Mouse (Mus musculus): Measurements from ENCODE around the gene Maml2.

The Maml2 gene

DNA sequence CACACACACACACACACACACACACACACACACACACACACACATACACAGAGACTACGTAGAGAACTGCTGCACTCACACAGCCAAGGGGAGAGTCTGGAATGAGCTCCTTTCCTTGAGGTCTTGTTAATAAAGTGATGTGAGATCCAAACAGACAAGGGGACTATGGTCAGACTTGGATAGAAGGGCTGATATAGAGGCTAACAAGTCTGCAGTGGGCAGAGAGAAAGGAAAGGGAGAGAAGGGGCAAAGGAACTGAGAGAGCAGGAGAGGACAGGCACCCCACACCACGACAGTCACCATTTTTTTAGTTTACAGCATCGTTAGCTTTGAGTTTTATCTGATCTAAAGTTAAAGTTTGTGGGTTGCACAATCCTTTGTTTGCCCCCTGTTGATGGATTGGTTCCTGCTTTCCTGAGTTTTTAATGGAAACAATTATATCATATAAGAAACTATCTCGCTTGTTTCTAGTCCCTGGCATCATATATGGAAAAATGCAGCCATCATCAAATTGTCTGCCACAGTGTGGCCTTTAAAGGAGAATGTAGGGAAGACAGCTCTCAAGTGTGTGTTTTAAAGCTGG is 149.0 kb downstream of the Maml2 start, which contains the start of gene Gm17571:
TSS of gene Gm17571 (minus strand) at position 51 of the 583 bp plus-strand sequence.
- DNase-seq (ENCODE audit: low read depth, low spot score), result no peak

DNA sequence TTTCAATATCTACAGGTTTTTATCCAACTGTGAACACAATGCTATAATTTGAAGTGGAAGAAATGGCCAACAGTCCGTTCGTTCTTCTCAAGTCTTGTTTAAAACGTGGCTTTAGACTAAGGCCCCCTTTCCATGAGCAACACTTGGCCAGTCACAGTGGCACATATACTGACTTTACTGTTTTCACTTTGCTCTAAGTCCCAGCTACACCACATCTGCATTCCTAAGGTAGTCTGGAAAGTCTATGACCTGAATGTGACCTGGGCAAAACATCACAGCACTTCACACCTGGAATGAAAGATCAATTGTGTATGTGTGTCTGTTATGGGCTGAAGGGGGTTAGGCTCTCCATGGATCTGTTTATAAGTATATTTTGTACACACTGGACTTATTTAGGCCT is 151.0 kb downstream of the Maml2 start:
- DNase-seq (ENCODE audit: low read depth, low spot score), result no peak

DNA sequence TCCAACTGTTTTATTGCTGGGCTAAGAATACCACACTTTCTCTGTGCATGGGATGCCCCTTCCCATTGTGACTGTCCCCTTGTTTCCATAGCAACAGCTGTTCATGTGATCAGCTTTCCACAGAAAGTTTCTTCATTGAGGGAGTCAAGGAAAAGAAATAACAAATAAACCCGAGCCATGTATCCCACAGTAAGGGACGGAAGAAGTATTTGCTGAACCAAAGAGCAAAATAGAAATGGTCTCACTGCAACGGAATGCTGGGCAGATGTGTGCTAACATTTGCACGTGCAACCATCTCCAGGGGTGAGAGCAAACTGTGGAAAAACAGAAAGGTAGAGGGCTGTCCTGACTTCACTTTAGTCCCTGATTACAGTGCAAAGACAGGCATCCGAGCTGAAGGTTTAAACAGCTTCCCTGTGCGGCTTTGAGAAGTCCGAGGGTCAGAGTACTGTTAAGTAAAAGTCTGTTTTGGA is 156.9 kb downstream of the Maml2 start:
- peak; percentile 14 for DNase-seq (ENCODE audit: low read depth, low spot score)

DNA sequence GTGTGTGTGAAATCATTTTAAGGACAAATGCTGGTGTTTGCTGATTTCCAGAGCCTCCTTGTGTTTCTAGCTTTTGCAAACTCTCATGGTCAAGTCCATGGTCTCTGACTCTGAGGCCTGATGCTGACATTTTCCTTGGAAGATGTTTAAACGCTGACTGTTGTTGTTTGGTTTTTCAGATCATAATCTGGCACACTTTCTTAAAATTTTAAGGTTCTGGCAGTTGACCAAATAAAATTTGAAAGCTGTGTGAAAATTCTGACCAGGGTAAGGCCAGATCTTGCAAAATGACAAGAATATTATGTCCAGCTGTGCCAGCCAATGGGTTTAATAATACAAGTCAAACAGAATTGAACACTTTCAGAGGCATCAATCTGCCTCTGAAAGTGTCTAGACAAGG is 157.5 kb downstream of the Maml2 start:
- no peak for DNase-seq (ENCODE audit: low read depth, low spot score)

DNA sequence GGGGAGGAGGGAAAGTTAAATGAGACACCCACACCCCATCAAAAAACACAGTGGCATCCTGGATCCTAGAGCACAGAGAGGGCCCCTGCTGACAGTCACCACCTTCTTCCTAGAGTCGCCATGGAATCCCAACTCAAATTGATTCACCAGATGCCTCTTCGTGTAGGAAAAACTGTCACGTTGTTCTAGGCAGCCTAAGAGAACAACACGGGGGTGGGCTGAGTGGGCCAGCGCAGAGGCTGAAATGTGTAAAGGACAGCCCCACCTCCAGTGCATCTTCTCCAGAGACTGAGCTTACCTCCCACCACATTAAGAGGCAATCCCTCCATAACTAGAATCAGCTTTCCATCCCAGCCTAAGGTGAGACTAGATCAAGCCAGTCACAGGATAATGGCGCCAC is 160.0 kb downstream of the Maml2 start:
- no peak for DNase-seq (ENCODE audit: low read depth, low spot score)

DNA sequence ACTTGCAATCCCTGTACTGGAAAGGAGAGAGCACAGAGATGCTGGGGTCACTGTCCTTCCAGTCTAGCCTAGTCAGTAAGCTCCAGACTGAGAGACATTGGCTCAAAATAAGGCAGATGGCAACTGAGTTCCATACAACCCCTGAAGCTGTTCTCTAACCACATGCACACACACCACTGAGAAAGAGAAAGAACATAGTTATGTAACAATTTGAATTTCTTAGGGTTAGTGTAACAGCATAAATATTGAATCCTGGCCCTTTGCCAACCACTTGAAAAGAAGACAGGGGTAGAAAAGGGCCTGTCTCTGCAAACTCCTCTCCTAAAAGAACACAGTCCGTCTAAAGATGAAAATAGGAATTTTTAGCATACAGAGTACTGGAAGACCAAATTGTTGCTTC is 161.6 kb downstream of the Maml2 start:
- no peak for DNase-seq (ENCODE audit: low read depth, low spot score)

DNA sequence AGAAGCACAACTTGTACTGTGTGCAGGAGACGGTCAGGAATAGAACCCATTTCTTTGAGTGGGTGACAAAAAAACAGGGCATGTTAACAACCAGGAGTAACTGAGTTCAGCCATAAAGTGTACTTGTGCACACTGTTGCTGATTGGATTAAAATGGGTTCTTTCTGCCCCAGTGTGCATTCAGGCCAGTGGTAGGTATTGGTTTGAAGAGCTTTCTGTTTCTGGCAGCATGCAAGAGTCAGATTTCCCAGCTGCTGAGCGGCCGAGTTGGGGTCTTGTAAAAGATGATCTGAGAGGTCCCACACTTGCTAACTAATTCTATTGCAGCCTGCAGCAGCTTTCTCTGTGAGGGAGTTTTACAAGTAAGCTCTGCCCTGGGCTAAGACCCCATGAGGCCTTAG is 162.3 kb downstream of the Maml2 start:
- DNase-seq (ENCODE audit: low read depth, low spot score), result no peak

DNA sequence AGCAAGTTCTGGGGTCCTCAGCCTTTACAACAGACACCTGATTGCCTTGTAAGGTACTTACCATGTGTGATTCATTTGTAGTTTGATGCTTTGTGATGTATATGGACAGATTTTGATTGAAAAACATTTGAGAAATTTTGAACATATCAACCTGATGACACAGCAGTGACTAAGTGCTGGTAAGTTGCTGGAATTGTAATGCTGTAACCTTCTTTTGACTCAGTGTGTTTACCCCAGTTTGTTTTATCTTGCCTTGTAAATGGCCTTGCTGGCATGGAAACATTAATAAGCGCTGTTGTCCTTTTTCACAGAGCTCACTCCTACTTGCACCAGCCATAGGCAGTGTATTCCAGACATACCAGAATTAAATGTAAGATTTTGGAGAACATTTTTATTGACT is 163.2 kb downstream of the Maml2 start:
- DNase-seq (ENCODE audit: low read depth, low spot score), result no peak

DNA sequence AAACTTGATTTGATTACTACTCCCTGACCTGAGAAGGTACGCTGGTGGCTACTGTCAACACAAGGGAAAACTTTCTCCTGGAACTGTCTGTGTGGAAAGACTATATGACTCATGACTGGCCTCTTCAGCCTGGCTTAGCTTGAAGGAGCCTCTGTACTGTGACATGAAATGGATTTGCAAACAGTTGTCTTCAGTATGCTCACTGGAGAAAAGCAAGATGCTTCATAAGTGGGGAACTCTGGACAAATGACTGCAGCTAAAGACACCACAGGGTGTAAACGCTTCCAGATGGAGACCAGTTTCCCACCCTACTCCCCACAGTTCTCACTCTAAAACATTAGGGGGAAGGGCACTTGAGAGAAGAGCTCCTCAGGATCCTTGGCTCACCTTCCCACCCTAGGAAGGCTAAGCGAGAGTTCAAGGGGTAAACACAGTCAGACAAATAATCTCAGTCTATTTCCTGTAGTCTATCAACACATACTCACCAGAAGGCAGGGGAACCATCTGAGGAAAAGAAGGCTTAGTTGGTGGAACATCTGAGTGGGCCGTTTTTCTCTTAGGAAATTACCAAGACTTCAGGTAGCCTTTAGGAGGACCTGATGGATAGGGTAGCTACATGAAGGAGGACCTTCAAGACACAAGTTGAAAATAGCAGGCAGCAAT is 167.7 kb downstream of the Maml2 start:
- no peak for DNase-seq (ENCODE audit: low read depth, low spot score)

DNA sequence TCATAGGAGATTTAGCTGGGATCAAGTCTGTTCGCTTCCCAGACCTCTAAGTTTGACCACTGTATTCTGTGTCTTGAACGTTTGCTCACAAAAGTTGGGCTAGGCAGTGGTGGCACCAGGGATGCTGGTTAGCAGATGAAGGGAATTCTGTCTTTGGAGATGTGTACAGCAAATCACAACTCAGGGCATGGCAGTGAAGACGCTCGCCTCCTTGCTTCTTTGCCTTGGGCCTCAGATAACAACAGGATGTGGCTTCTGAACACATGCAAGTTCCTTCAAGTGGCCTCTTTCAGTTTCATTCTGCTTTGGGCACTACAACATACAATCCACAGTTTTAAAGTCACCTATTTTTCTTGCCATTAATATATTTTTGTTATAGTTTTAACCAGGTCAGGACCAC is 168.6 kb downstream of the Maml2 start:
- no peak for DNase-seq (ENCODE audit: low read depth, low spot score)

DNA sequence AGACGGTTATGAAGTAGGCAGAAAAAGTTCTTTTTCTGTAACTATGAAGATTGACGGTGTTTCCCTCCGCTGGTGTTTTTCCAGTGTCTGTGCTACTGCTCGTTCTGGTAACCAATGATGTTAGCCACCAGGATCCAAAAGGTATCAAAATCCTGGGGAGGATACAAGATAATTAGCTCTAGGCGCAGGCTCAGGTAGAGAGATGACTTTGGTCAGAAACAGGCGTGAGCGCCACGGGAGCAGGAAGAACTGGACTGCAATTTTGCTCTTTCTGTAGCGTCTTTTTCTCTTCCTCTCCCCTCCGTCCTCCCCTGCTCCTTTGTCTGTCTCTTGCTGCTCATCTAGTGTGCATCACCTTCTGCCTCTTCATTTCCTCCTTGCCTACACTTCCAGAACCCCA is 169.1 kb downstream of the Maml2 start:
- no peak for DNase-seq (ENCODE audit: low read depth, low spot score)

DNA sequence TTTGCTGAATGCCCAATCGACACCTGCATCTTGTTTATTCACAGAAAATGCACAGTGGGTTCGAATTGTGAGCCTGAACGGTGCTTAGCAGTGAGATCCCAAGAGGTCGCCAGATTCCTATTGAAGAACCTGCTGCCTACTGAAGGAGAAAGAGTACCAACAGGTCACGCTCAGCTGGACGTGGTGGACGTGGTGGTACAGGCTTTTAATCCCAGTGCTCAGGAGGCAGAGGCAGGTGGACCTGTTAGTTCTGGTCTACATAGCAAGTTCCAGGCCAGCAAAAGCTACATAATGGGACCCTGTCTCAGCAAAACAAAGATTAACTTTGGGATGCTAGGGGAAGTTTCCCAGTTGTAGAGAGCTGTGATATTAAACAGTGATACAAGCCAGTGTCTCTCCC is 170.0 kb downstream of the Maml2 start:
- no peak for DNase-seq (ENCODE audit: low read depth, low spot score)

DNA sequence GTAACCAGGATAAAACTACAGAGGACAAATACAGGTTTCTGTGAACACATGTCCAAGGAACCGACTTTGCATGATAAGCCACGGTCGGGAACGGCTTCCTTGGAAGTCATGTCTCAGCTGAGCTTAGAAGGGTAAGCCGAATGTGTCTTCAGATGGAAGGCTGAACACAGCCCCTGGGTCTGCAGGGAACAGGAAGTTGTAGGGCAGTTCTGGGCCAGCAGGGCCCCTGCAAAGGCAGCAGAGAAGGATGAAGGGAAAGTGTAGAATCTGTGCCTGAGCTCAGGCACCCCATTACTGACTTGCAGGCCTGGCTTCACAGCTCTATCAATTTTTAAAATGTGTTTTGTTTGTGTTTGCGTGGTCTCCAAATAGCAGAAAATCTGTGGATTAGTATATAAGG is 171.0 kb downstream of the Maml2 start:
- no peak for DNase-seq (ENCODE audit: low read depth, low spot score)

DNA sequence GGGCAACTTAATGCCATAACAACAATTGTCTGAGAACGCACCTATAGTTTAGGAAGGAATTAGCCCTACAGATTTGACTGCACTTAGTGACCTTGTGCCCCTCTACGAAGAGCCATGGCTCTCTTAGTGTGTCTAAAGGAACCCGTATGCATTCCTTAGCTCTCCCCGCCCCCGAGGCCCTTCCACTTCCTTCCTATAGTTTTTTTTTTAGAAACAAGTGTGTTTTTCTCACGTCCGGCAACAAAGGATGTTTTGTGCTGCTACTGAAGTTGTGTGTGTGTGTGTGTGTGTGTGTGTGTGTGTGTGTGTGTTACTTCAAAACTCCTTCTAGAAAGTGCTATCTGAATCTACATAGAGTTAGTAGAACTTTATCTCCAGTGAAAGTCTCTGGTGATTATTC is 172.3 kb downstream of the Maml2 start:
- no peak for DNase-seq (ENCODE audit: low read depth, low spot score)

DNA sequence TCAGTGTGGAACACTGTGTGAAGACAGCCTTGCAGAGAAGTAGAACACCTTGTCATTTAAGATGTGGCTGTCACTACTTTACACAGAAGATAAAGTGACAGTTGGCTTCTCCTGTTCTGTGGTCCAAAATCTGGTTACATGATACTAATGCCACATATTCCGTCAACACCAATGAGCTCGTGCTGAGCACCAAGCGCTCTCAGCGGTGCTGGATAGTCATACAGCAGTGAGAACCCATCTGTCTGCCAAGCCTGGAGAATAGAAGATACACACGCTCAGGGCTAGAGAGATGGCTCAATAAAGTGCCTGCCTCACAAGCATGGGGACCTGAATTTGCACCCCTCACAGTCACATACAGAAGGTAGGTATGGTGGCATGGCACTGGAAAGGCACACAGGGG is 177.2 kb downstream of the Maml2 start:
- no peak for DNase-seq (ENCODE audit: low read depth, low spot score)

DNA sequence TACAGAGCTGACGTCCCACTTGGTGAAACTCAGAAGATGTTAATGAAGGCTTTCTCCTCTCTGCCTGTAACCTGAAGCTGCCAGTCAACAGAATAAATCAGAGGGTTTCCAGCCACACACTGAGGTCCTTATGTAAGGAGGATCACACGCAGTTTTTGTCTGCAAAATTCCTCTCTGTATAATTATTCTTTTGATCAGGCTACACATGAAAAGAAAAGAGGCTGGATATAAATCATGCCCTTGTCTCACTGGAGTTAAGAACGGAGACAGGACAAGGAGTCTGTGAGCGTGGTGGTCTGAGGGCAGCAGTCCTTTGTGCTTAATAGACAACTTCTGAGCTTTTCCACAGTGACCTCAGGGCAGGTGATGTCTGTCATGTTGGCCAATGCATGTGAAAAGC is 181.5 kb downstream of the Maml2 start:
- no peak for DNase-seq (ENCODE audit: low read depth, low spot score)

DNA sequence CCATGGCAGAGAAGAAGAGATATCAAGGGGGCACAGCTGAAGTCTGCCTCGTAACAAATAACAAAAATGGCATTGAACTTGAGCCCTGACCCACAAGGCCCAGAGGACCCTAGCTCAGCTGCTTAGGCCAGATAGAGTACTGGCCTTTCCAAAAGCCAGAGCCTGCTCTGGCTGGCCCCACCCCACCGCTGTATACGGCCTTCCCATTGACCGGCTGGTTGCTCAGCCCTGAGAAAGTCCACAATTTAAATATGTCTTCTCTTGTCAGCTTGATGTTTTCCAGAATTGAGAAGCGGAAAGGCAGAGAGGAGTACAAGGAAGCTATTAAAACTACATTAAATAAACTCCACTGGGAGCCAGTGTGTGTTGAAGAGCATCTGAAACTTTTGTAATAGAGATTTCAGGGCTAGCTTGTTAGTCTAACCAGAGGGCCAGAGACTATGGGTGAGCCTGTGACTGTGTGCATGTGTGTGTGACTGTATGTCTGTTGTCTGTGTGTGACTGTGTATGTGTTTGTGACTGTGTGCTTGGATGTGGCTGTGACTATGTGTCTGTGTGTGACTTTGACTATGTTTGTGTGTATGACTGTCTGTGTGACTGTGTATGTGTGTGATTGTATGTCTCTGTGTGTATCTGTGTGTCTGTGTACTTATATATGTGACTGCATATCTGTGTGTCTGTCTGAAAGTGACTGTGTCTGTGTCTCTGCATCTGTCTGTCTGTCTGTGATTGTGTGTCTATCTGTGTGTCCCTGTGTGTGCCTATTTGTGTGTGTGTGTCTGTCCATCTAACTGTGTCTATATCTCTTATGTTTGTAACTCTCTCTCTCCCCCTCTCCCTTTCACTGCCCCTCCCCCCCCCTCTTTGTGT is 185.7 kb downstream of the Maml2 start:
- no peak for DNase-seq (ENCODE audit: low read depth, low spot score)

DNA sequence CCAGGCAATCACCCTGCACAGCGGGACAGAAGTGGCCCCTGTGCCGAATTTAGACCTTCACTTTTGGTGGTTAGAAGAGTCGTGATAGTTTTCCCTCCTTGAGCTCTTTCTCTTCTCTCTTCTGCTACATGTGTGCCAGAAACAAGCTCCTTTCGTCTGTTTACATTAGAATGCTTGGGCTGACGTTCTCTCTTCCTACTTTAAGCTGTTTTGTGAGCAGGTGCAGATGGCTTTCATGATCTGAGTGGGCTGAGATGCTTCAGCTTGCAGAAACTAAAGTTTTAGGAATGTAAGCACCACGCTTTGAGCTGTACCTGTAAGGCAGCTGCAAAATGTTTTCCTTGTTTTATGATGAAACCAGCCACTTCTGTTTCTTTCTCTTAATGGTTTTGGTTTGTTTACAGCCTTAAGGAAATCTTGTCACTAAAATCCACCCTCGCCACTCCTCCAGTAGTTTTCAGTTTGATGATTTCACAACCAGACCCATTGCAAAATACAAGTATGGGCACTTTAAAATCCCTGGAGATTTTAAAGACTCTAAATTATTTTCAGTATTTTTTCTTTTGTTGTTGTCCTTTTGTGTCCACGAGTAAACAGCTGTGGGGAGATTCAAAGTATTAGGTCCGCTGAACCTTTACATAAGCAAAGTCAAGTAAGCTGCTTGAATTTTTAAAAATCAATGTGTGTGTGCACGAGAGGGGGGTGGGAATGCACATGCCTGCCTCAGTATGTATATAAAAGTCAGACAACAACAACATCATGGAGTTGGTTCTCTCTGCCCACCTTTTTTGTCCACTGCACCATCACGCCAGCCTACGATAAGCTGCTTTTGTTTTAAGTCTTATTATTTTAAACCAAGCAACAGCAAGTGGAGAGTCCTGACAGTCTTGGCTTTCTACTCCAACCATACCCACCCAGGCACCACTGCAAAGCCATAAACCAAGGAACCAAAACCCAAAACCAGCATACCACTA is 186.8 kb downstream of the Maml2 start:
- no peak for DNase-seq (ENCODE audit: low read depth, low spot score)

DNA sequence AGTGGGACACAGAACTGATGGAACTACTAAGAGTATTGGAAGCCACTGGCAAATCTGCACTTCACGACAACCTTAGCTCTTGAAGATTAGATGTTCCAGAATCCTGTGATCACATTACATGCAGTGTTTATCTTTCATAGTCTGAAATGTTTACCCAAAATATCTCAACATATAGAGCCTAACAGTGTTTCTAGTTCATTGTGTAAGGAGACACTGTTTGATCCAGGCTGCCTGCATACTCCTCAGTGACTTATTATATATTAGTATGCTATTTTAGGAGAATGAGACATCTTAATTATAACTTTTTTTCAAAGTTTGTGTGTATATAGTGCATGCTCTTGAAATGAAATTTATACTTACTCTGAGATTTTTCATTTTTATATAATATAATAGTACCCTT is 188.2 kb downstream of the Maml2 start:
- no peak for DNase-seq (ENCODE audit: low read depth, low spot score)

DNA sequence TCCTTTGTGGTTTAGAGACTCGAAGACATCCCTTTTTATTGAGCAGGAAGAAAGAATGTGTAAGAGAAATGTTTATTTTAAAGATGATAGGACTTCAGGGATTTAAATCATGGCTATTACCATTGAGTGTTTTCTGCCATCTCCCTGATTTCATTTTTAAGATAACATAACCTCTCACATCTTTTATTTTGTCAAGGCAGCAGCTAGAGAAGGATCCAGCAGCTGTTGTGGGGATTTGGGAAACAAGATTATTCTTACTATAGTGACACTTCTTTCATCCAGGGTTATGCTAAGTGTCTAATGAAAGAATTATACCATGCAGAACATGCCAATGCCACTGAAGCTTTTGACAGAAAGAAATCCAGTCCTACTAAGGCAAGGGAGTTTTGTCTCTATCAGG is 193.3 kb downstream of the Maml2 start:
- DNase-seq (ENCODE audit: low read depth, low spot score), result no peak

DNA sequence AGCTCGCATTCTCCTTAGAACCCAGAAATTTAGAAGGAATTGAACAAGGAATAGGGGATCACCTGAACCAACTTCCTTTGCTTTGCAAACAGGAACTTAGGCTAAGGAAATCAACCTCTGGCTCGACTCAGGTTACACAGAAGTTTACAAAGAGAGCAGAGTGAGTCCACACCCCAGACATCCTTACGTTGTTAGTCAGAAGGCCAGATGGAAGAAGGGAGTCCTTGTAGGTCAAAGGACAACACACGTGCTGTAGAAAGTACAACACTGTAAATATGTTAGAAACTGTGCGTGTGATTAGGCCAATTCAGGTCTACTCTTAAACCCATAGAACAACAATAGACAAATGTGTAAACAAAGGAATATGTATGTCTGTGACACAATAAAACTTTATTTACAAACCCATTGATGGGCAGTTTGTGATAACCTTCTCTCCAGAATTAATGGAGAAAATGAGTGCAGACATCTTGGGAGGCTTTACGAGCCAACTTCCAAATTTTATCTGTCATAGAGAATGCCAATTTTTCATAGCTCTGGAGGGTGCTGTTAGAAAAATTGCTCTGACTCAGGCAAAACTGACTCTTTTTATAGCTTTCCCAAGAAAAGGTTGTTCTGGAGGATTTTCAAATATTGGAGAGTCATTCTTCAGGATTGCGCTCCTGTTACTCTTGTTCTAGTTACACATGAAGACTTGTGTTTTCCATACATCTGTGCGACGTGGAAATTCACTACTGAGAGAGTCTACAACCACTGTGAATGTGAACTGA is 194.3 kb downstream of the Maml2 start:
- DNase-seq (ENCODE audit: low read depth, low spot score), result no peak

Data from brain, embryonic 18.5 days (tissue).